Mouse (Mus musculus): Measurements from ENCODE around the gene Syce2. TPM values are rescaled to one million over a fixed set of nuclear protein-coding genes. Genes with fewer than 3 reads are reported as not detected.
A peak's percentile ranks its signal among the peaks of the same experiment; 100 is the strongest.

Gene Syce2
- polyA plus RNA-seq, 1 experiment = 138 TPM

DNA sequence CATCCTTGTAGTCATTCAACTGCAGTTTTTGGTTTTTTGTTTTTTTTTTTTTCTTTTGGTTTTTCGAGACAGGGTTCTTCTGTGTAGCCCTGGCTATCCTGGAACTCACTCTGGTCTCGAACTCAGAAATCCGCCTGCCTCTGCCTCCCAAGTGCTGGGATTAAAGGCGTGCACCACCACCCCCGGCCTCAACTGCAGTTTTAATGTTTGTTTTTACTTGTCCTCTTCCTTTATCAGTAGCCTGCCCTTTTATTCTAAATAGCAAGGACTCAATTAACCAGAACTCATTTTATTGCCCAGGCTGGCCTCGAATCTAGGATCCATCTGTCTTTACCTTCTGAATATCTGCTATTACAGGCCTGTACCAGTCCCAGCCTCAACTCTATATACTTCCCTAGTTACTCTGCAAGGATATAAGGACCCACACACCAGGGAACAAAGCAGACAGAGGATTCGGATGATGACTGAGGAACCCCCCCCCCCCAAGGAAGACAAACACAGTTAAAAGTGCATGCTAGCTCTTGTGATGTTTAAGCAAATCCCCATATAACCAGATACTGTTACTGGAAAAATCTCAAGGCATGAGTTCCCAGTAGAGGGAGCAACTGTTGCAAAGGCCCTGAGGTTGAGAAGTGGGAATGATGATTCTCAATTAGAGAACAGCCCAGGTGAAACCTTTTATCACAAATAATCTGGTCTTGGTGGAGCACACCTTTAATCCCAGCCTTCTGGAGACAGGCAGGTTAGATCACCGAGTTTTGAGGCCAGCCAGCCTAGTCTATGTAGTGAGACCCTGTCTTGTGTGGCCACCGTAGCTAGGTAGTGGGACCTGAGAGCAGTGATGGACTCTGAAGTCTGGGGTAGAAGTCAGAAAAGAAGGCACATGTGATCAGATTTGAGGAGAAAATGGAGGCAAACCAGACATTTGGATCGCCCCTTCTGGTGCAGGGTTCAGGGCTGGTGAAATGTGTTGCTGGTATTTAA, 38.9 kb upstream of the Syce2 start:
- H3K4me3 ChIP-seq (ENCODE audit: control insufficient read depth, low read depth, low read length) = peak overlapping the region; percentile 84
- H3K27me3 ChIP-seq (ENCODE audit: control insufficient read depth, insufficient read depth, low read length) = no peaks in the 10 kb centered on the region
- H3K36me3 ChIP-seq (ENCODE audit: control insufficient read depth, insufficient read depth, low read length) = peaks cover 1% of the 10 kb centered on the region; the same call in 1 of the 2 replicates
- TF ChIP-seq CTCF (IDR thresholded peaks at IDR 0.05; ENCODE audit: control insufficient read depth, insufficient read depth, insufficient replicate concordance, low read depth, low read length) = no peak
- TF ChIP-seq POLR2A (IDR thresholded peaks at IDR 0.05; ENCODE audit: control insufficient read depth, low read depth, low read length) = no peak
- peaks cover 8% of the 10 kb centered on the region for H3K4me1 ChIP-seq (ENCODE audit: control insufficient read depth, insufficient read depth, low read length)
- H3K27ac ChIP-seq (ENCODE audit: control insufficient read depth, insufficient read depth, low read depth, low read length) = peak overlapping the region; percentile 71

DNA sequence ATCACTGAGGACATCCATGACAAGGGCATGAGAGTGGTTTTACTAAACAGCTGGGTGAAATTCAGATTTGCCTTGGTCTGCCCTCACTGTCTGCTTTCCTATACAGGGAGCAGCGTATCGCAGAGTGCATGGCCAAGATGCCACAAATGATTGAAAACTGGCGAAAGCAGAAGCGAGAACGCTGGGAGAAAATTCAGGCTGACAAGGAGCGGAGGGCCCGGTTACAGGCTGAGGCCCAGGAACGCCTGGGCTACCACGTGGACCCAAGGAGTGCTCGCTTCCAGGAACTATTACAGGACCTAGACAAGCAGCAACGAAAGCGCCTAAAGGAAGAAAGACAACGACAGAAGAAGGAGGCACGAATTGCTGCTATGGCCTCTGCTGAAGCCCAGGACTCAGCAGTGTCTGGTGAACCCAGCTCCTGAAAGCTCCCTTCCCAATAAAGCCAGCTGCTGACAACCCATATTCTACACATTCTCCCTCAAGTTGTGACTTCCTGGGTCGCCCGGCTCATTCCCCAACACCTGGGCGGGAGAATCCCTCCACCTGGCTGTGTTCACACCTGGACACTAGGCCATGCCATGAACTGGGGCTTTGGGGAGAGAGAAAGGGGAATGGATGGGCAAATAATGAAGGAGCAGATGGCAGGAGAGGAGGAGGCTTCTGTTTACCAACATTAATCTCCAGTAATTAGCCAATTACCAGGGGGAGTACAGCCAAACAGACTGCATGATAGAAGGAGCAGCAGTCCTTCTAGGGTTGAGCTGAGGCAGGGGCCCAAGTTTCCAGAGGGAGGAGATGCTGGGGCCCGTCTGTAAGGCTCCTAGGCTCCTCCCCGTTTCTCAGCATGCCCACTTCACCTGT, 37.7 kb upstream of the Syce2 start:
- Histone ChIP-seq H3K4me3 (ENCODE audit: control insufficient read depth, low read depth, low read length) (no peak overlapping the region), H3K36me3 (ENCODE audit: control insufficient read depth, insufficient read depth, low read length) (peaks cover 1% of the 10 kb centered on the region; the same call in 1 of the 2 replicates), H3K4me1 (ENCODE audit: control insufficient read depth, insufficient read depth, low read length) (peaks cover 8% of the 10 kb centered on the region), H3K27ac (ENCODE audit: control insufficient read depth, insufficient read depth, low read depth, low read length) (peak overlapping the region; percentile 45; the same call in 1 of the 2 replicates), H3K27me3 (ENCODE audit: control insufficient read depth, insufficient read depth, low read length) (no peaks in the 10 kb centered on the region)
- no peak for TF ChIP-seq POLR2A (IDR thresholded peaks at IDR 0.05; ENCODE audit: control insufficient read depth, low read depth, low read length)
- TF ChIP-seq CTCF (IDR thresholded peaks at IDR 0.05; ENCODE audit: control insufficient read depth, insufficient read depth, insufficient replicate concordance, low read depth, low read length) = no peak

DNA sequence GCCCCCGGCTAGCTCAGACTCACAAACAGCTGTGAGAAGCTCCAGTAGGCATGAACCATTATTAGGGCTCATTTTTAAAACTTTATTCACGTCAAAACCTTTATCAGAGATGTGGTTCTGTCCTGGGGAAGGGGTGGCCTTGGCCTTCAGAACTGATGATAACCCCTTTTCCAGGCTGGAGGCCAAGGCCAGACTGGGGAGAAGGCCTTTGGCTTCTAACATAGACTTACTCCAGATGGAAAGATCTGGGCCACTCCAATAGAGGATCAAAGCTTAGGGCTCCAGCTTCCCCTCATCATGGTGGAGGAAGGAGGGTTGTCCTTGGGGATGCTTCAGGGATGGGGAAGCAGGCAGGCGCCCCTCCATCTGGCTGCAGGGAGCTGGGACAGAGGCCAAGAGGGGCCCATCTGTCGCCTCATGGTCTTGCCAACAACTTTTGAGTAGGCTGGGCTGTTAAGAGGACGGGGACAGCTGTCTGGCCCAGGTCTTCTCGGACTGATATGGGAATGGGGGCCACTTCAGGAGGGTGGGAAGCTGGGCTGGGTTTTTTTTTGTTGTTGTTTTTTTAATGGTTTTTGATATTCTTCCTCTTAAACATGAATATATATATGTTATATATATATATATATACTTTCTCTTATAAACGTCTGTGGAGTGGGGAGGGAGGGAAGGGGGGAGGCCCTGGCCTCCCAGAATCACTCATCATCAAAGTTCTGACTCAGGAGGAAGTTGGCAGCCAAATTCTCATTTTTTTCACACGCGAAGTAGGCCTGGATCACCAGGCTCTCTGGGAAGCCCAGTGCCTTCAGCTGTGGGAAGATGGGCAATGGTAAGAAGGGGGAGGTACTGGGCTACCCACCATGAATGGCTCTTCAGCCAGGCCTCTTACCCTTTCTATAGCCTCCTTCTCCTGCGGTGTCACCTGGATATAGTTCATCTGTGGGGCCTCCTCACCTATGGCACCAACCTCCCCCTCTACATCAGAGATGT, 36.8 kb upstream of the Syce2 start:
- TF ChIP-seq CTCF (IDR thresholded peaks at IDR 0.05; ENCODE audit: control insufficient read depth, insufficient read depth, insufficient replicate concordance, low read depth, low read length) (no peak), POLR2A (IDR thresholded peaks at IDR 0.05; ENCODE audit: control insufficient read depth, low read depth, low read length) (no peak)
- Histone ChIP-seq H3K27me3 (ENCODE audit: control insufficient read depth, insufficient read depth, low read length) (no peaks in the 10 kb centered on the region), H3K4me3 (ENCODE audit: control insufficient read depth, low read depth, low read length) (no peak overlapping the region), H3K4me1 (ENCODE audit: control insufficient read depth, insufficient read depth, low read length) (peaks cover 8% of the 10 kb centered on the region), H3K36me3 (ENCODE audit: control insufficient read depth, insufficient read depth, low read length) (peaks cover 1% of the 10 kb centered on the region; the same call in 1 of the 2 replicates), H3K27ac (ENCODE audit: control insufficient read depth, insufficient read depth, low read depth, low read length) (no peak overlapping the region)

DNA sequence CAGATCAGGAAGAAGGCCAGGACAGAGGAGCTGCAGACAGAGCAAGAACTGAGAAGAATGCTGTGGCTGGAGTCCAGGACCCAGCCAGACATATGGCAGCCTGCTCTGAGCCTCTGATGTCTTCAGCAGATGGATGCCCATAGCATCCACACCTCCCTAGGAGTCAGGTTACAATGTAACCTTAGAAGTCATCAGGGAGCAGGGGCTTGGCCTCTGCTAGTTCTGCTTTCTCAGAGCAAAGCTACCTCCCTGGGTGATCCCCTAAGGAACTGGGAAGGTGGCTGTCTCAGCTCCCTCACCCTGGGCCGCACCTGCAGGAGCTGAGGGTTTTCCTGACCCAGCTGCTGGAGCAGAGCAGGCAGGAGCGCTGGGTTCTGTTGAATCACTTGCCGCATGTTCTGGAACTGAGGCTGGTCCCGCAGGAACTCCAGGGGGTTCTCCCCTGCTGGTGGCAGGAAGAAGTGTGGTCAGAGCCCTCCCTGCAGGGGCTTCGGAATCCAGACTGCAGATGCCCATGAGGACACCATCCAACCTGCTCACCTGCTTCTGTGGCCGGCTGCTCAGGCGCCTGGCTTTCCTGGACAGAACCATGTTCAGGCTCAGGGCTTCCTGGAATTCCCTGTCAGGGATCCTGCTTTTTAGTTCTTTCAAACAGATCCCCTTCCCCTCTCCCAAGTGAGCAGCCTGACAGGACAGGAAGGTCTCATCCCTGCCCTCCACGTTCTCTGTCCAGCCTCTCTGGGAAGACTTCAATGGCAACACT, 34.6 kb upstream of the Syce2 start:
- TF ChIP-seq CTCF (IDR thresholded peaks at IDR 0.05; ENCODE audit: control insufficient read depth, insufficient read depth, insufficient replicate concordance, low read depth, low read length) (no peak), POLR2A (IDR thresholded peaks at IDR 0.05; ENCODE audit: control insufficient read depth, low read depth, low read length) (no peak)
- Histone ChIP-seq H3K36me3 (ENCODE audit: control insufficient read depth, insufficient read depth, low read length) (peaks cover 1% of the 10 kb centered on the region; the same call in 1 of the 2 replicates), H3K4me1 (ENCODE audit: control insufficient read depth, insufficient read depth, low read length) (peaks cover 8% of the 10 kb centered on the region), H3K4me3 (ENCODE audit: control insufficient read depth, low read depth, low read length) (no peak overlapping the region), H3K27ac (ENCODE audit: control insufficient read depth, insufficient read depth, low read depth, low read length) (peak overlapping the region; percentile 12; the same call in 1 of the 2 replicates), H3K27me3 (ENCODE audit: control insufficient read depth, insufficient read depth, low read length) (no peaks in the 10 kb centered on the region)

DNA sequence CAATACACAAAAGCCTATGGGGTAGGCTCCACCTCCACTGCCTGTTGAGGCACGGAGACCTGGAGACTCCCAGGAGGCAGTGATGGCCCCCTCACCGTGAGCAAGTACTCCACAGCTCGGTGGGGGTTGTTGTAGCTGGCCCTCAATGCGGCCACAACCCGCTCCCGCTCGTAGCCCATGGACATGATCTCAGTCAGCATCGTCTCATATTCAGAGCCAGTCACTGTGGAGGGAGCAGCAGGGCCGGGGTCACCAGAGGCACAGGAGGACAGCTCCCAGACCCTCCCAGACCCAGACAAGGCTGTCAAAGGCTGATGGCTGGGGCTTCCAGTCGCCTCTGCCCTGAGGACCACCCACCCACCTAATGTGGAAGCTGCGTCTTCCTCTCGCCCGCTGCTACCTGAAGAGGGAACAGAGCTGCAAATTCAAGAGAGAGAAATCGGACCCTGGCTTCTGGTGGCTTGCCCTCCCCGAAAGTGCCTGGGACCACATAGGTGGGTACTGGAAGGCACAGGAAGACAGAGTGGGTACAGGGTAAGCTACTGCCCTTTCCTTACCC, 33.9 kb upstream of the Syce2 start:
- no peak overlapping the region for H3K4me3 ChIP-seq (ENCODE audit: control insufficient read depth, low read depth, low read length)
- H3K36me3 ChIP-seq (ENCODE audit: control insufficient read depth, insufficient read depth, low read length) = peaks cover 1% of the 10 kb centered on the region; the same call in 1 of the 2 replicates
- H3K27ac ChIP-seq (ENCODE audit: control insufficient read depth, insufficient read depth, low read depth, low read length) = no peak overlapping the region
- TF ChIP-seq POLR2A (IDR thresholded peaks at IDR 0.05; ENCODE audit: control insufficient read depth, low read depth, low read length) (no peak), CTCF (IDR thresholded peaks at IDR 0.05; ENCODE audit: control insufficient read depth, insufficient read depth, insufficient replicate concordance, low read depth, low read length) (no peak)
- H3K27me3 ChIP-seq (ENCODE audit: control insufficient read depth, insufficient read depth, low read length) = no peaks in the 10 kb centered on the region
- peaks cover 6% of the 10 kb centered on the region for H3K4me1 ChIP-seq (ENCODE audit: control insufficient read depth, insufficient read depth, low read length)

Data from testis, adult 2 months (tissue).